Mouse (Mus musculus): ENCODE results near the gene Itpk1.
A peak's percentile ranks its signal among the peaks of the same experiment; 100 is the strongest.

Itpk1 gene

DNA sequence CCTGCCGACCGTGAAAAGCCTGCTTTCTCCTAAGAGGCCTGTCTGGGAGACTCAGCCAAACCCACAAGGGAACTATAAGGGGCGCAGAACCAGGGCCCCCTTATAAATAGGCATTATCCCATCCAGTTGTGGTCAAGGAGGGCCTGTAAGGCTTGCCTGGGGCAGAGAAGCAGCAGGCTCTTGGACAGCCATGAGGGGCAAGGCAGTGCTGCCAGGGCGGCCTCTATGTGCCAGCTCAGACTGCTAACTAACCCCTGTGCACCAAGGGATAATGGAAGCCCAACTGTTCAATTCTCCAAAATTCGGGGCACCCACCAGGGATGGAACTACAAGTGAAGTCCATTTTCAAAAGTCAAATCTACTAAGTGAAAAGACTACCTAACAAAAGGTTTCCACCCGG, 1.3 kb downstream of the Itpk1 start:
- no peak for TF ChIP-seq GATA4 (IDR thresholded peaks at IDR 0.05; ENCODE audit: insufficient replicate concordance, low read length)

DNA sequence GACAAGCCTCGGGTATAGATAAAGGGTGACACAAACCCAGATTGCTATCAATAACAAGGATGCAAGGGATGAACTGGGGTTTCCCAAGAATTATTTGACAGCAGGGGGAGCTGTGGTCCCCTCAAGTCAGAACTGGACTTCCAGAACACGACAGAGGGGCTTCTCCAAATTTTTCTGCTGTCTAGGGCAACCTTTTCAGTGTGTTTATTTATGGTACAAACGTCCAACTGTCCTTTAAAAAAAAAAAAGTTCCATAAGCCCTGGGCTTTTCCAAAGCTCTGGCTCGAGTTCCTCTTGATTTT, 1.7 kb downstream of the Itpk1 start:
- peak; percentile 46; the same call in 1 of the 2 replicates for TF ChIP-seq GATA4 (IDR thresholded peaks at IDR 0.05; ENCODE audit: insufficient replicate concordance, low read length)

DNA sequence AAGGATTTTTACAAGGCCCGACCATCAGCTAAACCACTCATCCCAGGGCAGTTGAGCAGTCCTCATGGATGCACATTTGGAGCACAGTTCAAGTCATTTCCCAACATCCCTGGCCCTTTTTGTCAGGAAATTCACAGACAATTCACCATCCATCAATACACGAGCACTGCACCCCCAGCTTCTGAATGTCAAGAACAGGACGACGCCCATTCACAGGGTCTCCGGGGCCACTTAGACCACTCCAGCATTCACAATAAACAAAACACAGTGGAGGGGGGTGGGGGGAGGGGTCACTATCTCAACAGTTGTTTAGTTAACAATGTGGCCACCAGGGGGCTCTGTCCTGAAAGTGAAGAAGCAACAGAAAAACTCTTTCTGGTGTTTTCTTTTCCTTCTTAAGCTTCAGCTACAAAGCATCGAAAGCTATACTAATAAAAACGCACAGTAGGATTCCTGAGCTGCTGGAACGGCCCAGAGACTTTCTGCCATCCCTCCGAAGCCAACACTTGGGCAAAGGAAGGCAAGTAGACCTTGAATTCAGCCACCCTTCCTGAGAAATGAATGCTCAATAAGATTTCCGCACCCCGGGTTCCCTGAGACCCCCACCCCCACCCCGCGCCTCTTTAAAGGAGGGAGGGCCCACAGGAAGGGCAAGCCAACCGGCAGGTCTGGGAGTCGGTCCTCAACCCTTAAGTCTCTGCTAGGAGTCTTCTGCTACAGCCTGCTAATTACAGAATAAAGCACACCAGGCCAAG, 2.2 kb downstream of the Itpk1 start:
- no peak for TF ChIP-seq GATA4 (IDR thresholded peaks at IDR 0.05; ENCODE audit: insufficient replicate concordance, low read length)

DNA sequence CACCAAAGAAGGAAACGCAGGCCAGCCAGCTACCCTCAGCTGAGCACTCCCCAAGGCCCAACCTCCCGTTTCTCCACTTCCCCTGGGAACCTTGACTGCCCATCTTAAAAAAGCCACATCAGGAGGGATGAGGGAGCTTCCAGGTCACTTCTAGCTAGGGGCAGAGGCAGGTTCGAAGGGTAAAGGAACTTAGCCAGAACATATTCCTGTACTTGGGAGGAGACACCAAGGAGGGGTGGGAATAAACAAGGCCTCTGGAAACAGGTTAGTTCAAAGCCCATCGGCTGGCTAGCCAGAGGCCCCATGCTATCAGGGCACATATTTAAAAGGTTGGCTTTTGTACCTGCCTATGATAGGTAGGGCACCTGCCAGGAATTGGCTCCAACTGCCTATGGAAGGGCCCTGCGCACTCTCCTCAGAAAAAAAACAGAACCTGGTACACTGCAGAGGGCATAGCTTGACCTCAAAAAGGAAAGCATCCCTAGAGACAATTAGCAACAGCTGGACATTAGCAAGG, 3.0 kb downstream of the Itpk1 start:
- no peak for TF ChIP-seq GATA4 (IDR thresholded peaks at IDR 0.05; ENCODE audit: insufficient replicate concordance, low read length)

DNA sequence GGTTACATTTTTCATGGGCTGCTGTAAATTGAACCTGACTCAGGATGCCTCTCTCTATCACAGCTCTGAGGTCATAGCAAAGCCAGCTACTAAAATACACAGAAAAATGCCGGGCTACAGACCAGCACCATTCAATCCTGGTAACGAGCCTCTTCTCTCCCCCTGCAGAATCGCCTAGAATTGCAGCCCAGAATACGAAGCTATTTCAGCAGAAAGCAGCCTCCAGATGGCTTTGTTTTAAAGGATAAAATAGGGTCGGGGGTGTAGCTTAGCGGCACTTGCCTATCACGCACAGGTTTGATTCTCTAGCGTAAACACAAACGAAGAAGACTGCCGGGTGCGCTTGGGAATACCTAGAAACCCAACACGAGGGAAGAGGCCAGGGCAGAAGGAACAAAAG, 4.3 kb downstream of the Itpk1 start:
- no peak for TF ChIP-seq GATA4 (IDR thresholded peaks at IDR 0.05; ENCODE audit: insufficient replicate concordance, low read length)

DNA sequence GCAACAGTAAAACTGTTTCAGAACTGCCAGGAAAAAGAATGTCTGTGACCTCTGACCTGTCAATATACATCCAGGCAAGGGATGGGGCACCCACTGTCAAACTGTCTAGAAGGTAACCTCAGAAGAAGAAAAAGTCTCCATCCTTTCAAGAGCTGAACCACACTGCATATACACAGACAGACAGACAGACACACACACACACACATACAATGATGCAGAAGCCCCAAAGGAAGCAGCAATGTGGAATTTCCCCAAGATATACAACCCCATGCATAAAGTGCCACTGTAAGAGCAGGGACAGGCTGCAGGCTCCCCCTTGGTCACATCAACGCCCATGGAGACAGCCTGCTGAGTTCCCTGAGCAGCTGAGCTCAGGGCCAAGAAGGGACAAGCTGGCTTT, 5.6 kb downstream of the Itpk1 start:
- no peak for TF ChIP-seq GATA4 (IDR thresholded peaks at IDR 0.05; ENCODE audit: insufficient replicate concordance, low read length)

DNA sequence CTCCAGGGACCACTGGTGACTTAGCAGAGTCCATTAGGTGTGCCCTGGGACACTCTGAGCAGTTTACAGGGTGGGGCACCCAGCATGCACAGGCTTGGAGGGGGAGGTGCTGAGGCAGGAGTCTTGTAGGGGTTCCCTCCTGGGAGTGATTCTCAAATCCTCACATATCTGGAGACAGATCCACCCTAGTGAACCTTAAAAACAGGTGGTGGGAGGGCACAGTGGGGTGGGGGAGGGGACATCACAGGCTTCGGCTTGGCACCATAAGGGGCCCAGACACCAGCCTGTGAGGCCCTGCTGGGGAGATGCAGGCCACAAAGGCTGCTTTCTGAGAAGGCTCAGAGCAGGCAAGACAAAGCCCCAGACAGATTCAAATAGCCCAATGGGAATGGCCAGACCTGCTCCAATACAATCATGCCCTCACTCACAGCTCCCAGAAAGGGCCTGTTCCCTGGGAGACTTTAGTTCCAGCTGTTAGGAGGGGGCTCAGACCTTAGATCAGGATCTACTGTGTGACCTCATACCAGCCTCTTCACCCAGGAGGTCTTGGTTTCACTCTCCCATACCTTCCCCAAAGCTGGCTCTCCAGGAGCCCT, 6.5 kb downstream of the Itpk1 start:
- no peak for TF ChIP-seq GATA4 (IDR thresholded peaks at IDR 0.05; ENCODE audit: insufficient replicate concordance, low read length)

DNA sequence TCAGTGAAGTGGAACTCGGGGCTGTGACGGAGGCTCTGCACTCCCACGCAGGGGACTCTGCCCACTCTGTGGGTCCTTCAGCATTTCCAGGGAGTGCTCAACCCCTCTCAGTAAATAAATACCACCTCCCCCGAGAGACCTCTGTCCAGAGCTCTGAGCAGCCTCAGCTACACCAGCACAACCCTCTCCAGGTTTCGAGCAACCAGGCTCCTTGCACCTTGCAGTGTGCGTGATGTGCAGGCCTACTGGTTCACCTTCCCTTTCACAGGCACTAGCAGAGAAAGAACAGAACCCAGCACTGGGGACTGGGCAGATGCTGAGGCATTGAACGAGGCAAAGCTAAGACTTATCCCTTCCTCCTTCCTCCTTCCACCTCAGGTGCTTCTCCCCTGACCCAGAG, 7.3 kb downstream of the Itpk1 start:
- no peak for TF ChIP-seq GATA4 (IDR thresholded peaks at IDR 0.05; ENCODE audit: insufficient replicate concordance, low read length)

DNA sequence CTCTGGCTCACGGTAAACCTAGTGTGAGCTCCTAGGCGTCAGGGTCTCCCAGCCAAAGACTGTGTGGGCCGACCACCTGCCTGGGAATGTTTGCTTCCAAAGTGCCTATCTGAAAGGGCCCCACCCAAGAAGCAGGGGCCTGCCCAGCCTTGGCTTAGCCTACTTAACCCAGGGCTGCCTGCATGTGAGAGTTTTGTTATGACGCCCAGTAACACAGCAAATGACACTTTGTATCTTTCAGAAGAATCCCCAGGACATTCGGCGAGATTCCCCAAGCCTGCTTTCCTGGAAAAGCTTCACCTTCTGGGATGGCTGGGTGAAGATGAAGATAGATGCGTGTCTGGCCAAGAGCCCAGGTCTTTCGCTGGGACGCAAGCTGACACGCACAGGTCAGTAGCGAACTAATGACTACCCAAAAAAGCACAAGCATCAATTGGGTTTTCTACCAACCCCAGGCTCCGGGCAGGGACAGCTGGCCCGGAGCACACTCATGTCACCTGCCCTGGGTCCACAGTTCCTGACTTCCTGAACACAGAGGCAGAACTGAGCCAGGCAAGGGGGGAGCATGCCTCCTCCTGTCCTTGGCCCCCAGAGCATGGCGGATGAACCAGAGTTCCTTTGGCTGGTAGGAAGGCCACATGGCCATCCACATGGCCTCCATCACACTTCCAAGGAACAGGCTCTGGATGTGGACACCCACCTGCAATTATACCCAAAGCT, 7.9 kb downstream of the Itpk1 start:
- no peak for TF ChIP-seq GATA4 (IDR thresholded peaks at IDR 0.05; ENCODE audit: insufficient replicate concordance, low read length)

DNA sequence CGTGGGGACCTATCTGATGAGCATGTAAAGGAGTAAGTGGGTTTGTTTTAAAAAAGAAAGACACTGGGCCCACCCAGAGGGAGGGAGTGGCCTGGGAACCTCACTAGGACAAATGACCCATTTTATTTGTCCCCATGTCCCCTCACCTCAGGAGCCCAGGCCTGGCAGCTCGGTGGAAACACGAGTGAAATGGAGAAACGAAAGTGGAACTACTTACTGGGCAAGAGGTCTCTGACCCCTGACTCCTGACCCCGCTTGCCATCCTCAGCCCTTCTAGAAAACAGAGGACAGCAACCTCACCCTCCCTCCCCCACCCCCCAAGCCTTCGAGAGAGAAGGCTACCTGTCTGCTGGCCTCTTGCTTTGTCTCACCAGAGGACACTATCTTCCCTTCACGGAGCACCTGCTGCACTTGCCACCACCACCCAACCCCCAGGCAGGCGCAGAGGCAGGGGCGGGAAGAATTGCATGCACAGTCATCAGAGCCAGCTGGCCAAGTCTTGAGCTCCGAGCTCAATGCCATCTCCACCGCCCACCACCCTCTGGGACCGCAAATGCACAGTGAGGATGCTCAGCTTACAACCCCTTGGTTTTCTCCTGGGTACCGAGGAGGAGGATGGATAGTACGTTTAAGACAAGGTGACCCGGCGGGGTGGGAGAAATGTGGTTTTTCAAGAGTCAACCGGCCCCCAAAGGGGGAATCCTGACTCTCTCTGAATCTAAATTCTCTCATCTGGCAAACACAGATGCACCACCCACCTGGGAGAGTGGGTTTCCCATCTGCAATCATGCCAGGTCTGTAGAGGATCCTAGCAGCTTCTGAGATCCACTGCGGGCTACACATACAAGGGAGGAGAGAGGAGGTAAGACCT, 9.1 kb downstream of the Itpk1 start:
- no peak for TF ChIP-seq GATA4 (IDR thresholded peaks at IDR 0.05; ENCODE audit: insufficient replicate concordance, low read length)

DNA sequence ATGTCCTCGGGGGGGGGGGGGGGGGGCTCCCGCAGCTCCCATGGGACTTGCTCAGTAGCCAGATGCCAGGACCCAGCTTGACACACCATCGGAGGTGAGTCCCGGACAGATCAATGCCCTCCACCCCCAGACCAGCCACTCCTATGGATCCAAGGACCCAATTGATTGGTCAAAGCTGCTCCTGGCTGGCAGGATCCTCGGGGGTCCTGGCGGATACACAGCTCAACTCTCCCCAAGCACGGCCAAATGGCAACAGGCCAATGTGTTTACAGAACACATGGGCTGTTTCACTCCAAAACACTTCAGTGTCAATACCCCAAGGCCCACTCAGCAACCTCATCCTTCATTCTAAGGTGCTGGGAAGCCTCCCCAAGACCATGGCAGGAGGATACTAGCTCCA, 13.0 kb downstream of the Itpk1 start:
- no peak for TF ChIP-seq GATA4 (IDR thresholded peaks at IDR 0.05; ENCODE audit: insufficient replicate concordance, low read length)

DNA sequence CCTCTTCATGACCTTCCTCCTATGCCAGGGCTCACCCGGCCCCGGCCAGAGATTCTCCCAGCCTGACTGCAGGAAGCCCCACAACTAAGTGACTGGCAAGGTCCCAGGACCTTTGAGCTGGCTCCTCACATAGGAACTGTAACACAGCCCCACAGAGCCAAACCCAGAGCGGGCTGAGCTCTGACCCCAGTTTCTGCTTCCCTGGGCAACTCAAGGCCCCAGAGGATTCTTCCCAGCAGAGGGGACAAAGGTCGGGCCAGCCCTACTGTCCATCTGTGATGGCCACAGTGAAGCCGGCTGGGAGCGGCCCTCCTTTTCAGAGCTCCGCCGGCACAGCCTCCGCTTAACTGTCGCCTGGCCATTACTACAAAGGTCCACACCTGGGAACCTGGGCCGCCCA, 13.6 kb downstream of the Itpk1 start:
- TF ChIP-seq GATA4 (IDR thresholded peaks at IDR 0.05; ENCODE audit: insufficient replicate concordance, low read length): no peak

DNA sequence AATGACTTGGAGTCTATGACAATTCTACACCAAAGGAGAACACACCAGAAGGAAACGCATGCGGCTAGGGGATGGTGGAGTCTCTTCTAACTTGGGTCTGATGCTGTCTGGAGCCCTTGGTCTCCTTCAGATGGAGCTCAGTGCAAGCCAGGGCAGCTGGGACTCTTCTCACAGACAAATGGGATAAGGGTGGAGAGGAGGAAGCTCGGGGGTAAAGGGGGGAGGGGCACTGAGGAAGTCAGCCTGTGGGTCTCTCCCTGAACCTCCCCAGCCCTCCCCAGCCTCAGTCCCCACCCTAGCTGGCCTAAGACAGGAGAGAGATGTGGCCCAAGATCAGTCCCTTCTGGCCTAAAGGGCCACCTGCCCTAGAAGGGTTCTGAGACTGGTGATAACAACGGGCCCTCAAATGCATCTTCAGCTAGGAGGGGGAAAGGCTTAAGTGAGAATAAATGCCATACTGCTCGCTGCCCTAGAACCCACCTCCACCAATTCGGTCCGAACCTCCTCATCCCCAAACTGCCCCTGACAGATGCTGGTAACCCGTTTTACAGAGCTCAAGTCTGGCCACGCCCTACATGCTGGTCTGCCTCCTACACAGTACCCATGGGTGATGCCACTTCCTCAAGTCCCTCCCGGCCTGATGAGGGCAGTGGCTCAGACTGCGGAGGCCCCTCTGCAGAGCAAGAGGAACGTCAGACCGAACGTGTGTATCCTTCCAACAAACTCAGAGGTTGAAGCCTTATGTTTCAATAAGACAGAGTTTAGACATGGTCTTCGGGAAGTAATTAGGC, 14.8 kb downstream of the Itpk1 start:
- TF ChIP-seq GATA4 (IDR thresholded peaks at IDR 0.05; ENCODE audit: insufficient replicate concordance, low read length): no peak

DNA sequence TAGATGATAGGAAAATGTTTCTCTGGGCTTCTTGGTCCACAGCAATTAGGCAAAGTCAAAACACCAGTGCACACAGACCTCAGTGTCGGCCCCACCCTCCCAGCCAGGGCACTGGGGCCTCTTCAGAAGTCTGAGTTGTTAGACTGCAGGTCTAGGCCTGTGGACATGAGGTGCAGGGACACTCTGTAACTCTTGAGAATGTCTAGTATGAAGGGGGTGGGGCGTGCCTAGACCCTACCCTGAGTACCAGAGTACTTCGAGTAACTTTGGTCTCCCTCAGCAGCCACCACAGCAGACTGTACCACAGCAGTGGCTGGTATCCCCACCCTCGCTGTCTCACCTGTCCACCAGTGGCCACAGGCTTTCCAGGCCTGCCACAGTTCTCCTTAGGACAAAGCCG, 18.4 kb downstream of the Itpk1 start:
- TF ChIP-seq GATA4 (IDR thresholded peaks at IDR 0.05; ENCODE audit: insufficient replicate concordance, low read length): no peak

DNA sequence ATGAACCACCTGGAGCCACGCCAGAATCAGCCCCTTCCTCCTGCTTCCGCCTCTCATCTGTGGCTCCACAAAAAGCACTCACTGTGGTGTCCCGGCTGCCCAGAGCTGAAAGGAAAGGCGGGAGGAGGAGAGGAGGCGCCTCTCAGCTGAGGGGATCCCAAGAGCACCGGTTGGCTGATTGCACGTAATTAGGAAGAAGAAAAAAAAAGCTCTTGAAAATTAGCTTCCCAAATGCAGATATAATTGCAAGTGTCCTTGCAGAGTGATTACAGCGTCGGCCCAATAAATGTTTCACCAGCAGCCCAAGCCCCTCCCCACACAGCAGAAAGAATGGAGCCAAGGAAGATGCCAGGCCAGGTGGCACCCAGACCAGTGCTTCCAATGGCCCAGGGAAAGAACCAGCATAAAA, 19.2 kb downstream of the Itpk1 start:
- TF ChIP-seq GATA4 (IDR thresholded peaks at IDR 0.05; ENCODE audit: insufficient replicate concordance, low read length): no peak

All from liver, adult (tissue).